Mouse (Mus musculus): ENCODE measurements around the gene Trim15. TPM values are rescaled to one million over a fixed set of nuclear protein-coding genes. Genes with fewer than 3 reads are reported as not detected.

Trim15 gene
- polyA plus RNA-seq, 1 experiment from 2014 or later: 0.08 TPM

DNA sequence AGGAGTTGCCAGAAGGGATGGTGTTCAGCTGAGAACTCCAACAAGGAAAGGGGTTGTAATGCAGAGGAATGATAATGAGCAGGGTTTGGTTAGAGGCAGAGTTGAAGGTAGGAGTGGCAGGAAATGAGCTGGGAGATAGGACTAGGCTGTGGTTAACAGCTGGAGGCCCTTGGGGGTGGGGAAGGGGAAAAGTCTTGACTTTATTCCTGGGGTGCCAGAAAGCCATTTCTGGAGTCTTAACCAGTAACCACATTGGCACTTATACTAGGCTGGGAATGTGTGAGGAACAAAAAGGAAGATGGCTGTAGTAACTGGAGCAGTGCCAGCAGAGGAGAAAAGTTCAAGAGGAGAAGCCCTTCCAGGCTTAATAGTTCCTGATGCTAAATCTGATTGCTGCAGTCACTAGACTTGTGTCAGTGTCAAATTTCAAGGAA lies 22.7 kb downstream of the Trim15 start:
- DNase-seq (ENCODE audit: low spot score) (no peak), ATAC-seq (replicated peaks; ENCODE audit: low FRiP score, low read depth) (no peak)
- Histone ChIP-seq H3K9ac (ENCODE audit: low read depth, low read length) (no peak overlapping the region), H3K4me2 (ENCODE audit: low read length) (no peak overlapping the region), H3K27ac (no peak overlapping the region), H3K9me3 (replicated peaks; ENCODE audit: low read length) (no peaks in the 10 kb centered on the region), H3K27me3 (ENCODE audit: insufficient read depth, low read length) (no peaks in the 10 kb centered on the region), H3K4me3 (replicated peaks; ENCODE audit: low read depth, low read length) (no peak overlapping the region), H3K4me1 (replicated peaks; ENCODE audit: insufficient read depth, low read length) (no peaks in the 10 kb centered on the region; the same call in 1 of the 2 replicates), H3K36me3 (ENCODE audit: insufficient read depth, low read length) (no peaks in the 10 kb centered on the region)
- no peak for TF ChIP-seq CTCF (IDR thresholded peaks at IDR 0.05; ENCODE audit: low read depth)

- Histone ChIP-seq H3K9ac (ENCODE audit: low read depth, low read length) (no peak overlapping the region), H3K4me2 (ENCODE audit: low read length) (no peak overlapping the region), H3K9me3 (replicated peaks; ENCODE audit: low read length) (no peaks in the 10 kb centered on the region), H3K36me3 (ENCODE audit: insufficient read depth, low read length) (no peaks in the 10 kb centered on the region), H3K27me3 (ENCODE audit: insufficient read depth, low read length) (no peaks in the 10 kb centered on the region), H3K4me3 (replicated peaks; ENCODE audit: low read depth, low read length) (no peak overlapping the region), H3K27ac (no peak overlapping the region), H3K4me1 (replicated peaks; ENCODE audit: insufficient read depth, low read length) (no peaks in the 10 kb centered on the region; the same call in 1 of the 2 replicates)
- no peak for TF ChIP-seq CTCF (IDR thresholded peaks at IDR 0.05; ENCODE audit: low read depth)
- ATAC-seq (replicated peaks; ENCODE audit: low FRiP score, low read depth) (no peak), DNase-seq (ENCODE audit: low spot score) (no peak)
- WGBS: 78% methylated on average over 7 of the region's 7 CpGs
These were observed 23.3 kb downstream of the Trim15 start for GRCm38 (mm10) chr17:36843696-36844095.

- ATAC-seq (replicated peaks; ENCODE audit: low FRiP score, low read depth): no peak
- no peaks in the 10 kb centered on the region for H3K27me3 ChIP-seq (ENCODE audit: insufficient read depth, low read length)
These were observed 26.0 kb downstream of the Trim15 start for GRCm38 (mm10) chr17:36840961-36841445.

DNA sequence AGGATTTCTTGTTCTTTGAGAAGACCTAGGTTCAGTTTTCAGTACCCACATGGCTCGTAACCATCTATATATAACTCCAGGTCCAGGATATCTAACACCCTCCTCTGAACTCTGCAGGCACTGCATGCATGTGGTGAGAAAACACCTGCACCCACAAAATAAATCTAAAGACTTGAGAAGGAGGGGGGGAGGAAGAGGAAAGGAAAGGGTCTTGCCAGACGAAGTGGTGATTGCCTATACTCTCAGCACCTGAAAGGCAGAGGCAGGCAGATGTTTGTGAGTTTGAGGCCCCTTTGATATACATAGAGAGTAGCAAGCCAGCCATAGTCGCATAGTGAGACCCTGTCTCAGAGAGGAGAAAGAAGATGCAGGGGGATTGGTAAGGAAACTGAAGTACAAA lies 27.1 kb downstream of the Trim15 start:
- WGBS: 75% methylated on average over 3 of the region's 3 CpGs

More at GRCm38 (mm10) chr17:36840961-36841445, 26.0 kb downstream of the Trim15 start:
- Histone ChIP-seq H3K36me3 (ENCODE audit: insufficient read depth, low read length) (no peaks in the 10 kb centered on the region), H3K4me3 (replicated peaks; ENCODE audit: low read depth, low read length) (no peak overlapping the region), H3K4me2 (ENCODE audit: low read length) (no peak overlapping the region), H3K4me1 (replicated peaks; ENCODE audit: insufficient read depth, low read length) (peaks cover 3% of the 10 kb centered on the region; the same call in 1 of the 2 replicates), H3K9me3 (replicated peaks; ENCODE audit: low read length) (no peaks in the 10 kb centered on the region), H3K27ac (no peak overlapping the region), H3K9ac (ENCODE audit: low read depth, low read length) (no peak overlapping the region)
- TF ChIP-seq CTCF (IDR thresholded peaks at IDR 0.05; ENCODE audit: low read depth): no peak
- no peak for DNase-seq (ENCODE audit: low spot score)

DNA sequence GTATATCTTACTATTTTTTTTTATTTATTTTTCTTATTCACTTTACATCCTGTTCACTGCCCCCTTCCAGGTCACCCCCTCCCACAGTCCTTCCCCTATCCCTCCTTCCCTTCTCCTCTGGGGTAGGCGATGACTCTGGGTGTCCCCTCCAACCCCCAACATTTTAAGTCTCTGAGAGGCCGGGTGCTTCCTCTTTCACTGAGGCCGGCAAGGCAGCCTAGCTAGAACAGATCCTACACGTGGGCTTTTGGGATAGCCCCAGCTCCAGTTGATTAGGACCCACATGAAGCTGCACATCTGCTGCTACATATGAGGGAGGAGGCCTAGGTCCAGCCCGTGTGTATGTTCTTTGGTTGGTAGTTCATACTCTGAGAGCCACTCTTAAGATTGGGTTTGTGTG lies 28.0 kb downstream of the Trim15 start:
- Histone ChIP-seq H3K4me3 (replicated peaks; ENCODE audit: low read depth, low read length) (no peak overlapping the region), H3K4me1 (replicated peaks; ENCODE audit: insufficient read depth, low read length) (peaks cover 3% of the 10 kb centered on the region; the same call in 1 of the 2 replicates), H3K9me3 (replicated peaks; ENCODE audit: low read length) (no peaks in the 10 kb centered on the region), H3K9ac (ENCODE audit: low read depth, low read length) (no peak overlapping the region), H3K4me2 (ENCODE audit: low read length) (no peak overlapping the region), H3K36me3 (ENCODE audit: insufficient read depth, low read length) (no peaks in the 10 kb centered on the region), H3K27ac (no peak overlapping the region), H3K27me3 (ENCODE audit: insufficient read depth, low read length) (no peaks in the 10 kb centered on the region)
- no peak for TF ChIP-seq CTCF (IDR thresholded peaks at IDR 0.05; ENCODE audit: low read depth)
- no peak for DNase-seq (ENCODE audit: low spot score)
- 82% methylated on average over 5 of the region's 5 CpGs for WGBS
- ATAC-seq (replicated peaks; ENCODE audit: low FRiP score, low read depth): no peak

More for the DNA sequence above, 27.1 kb downstream of the Trim15 start:
- DNase-seq (ENCODE audit: low spot score): no peak
- Histone ChIP-seq H3K27me3 (ENCODE audit: insufficient read depth, low read length) (no peaks in the 10 kb centered on the region), H3K9ac (ENCODE audit: low read depth, low read length) (no peak overlapping the region), H3K4me1 (replicated peaks; ENCODE audit: insufficient read depth, low read length) (peaks cover 3% of the 10 kb centered on the region; the same call in 1 of the 2 replicates), H3K36me3 (ENCODE audit: insufficient read depth, low read length) (no peaks in the 10 kb centered on the region), H3K4me3 (replicated peaks; ENCODE audit: low read depth, low read length) (no peak overlapping the region), H3K27ac (no peak overlapping the region), H3K4me2 (ENCODE audit: low read length) (no peak overlapping the region), H3K9me3 (replicated peaks; ENCODE audit: low read length) (no peaks in the 10 kb centered on the region)
- ATAC-seq (replicated peaks; ENCODE audit: low FRiP score, low read depth): no peak
- TF ChIP-seq CTCF (IDR thresholded peaks at IDR 0.05; ENCODE audit: low read depth): no peak

- Histone ChIP-seq H3K27ac (peak within 1 kb of the TSS; percentile 98), H3K27me3 (ENCODE audit: insufficient read depth, low read length) (no peaks in the 10 kb centered on the region), H3K9me3 (replicated peaks; ENCODE audit: low read length) (no peaks in the 10 kb centered on the region), H3K4me3 (replicated peaks; ENCODE audit: low read depth, low read length) (peak within 1 kb of the TSS; percentile 80), H3K4me1 (replicated peaks; ENCODE audit: insufficient read depth, low read length) (peaks cover 3% of the 10 kb centered on the region; the same call in 1 of the 2 replicates), H3K9ac (ENCODE audit: low read depth, low read length) (peak within 1 kb of the TSS; percentile 86), H3K4me2 (ENCODE audit: low read length) (peak within 1 kb of the TSS; percentile 67), H3K36me3 (ENCODE audit: insufficient read depth, low read length) (no peaks in the 10 kb centered on the region)
- peak; percentile 99 for DNase-seq (ENCODE audit: low spot score)
- WGBS: under 1% methylated on average over 58 of the region's 58 CpGs
- TF ChIP-seq CTCF (IDR thresholded peaks at IDR 0.05; ENCODE audit: low read depth): no peak
- ATAC-seq (replicated peaks; ENCODE audit: low FRiP score, low read depth): peak; percentile 99
These were observed 29.9 kb downstream of the Trim15 start, which contains the start of gene Trim26 for GRCm38 (mm10) chr17:36836874-36837647. Trim26 (plus strand) TSS chr17:36837134.
